Mouse (Mus musculus): Measurements from ENCODE around the gene Gpi1.

- TF ChIP-seq CTCF (IDR thresholded peaks at IDR 0.05; ENCODE audit: control insufficient read depth, insufficient read depth, insufficient replicate concordance, low read depth, low read length): no peak
- no peak for TF ChIP-seq POLR2A (IDR thresholded peaks at IDR 0.05; ENCODE audit: control insufficient read depth, low read depth, low read length)
Measured at GRCm38 (mm10) chr7:34213281-34213680, 16.9 kb downstream of the Gpi1 start.
